Mouse (Mus musculus): ENCODE measurements around the gene Vwa8. TPM values are rescaled to one million over a fixed set of nuclear protein-coding genes. Genes with fewer than 3 reads are reported as not detected.
A peak's percentile ranks its signal among the peaks of the same experiment; 100 is the strongest.

Gene Vwa8
- total and polyA plus RNA-seq, 3 experiments = 12.4 to 17.5 (median 15.9) TPM

DNA sequence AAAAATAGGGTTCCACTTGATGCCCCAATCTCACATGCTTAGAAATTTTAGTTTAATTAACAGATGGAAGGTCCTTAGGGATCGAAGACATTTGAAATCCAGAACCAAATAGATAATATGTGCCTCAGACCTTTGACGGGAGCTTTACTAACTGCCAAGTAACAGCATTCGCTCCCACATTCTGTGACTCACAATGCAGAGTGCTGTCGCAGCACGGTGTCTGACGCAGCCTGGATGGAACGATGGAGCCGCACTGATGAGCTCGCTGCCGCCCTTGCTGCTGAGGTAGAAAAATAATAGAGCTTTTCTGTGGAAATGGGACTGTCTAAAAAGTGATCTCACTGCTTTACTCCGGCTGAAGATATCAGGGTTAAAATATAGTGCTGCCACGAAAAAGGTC, 248.3 kb downstream of the Vwa8 start:
- H3K36me3 ChIP-seq (replicated peaks in 1 of 2; ENCODE audit: control insufficient read depth in 1 of 2, insufficient read depth in 1 of 2, low read length in 1 of 2) = peaks cover 6 to 52% of the 10 kb centered on the region in 2 experiments
- H3K9ac ChIP-seq (ENCODE audit: insufficient read depth, low read depth) = no peak overlapping the region
- in situ Hi-C loops (cut with MboI; ENCODE audit: low pct_ligation_motif_present, low pct_unique_long_range_greater_than_20kb, low sequenced_read_pairs) (no loop called here), dilution Hi-C loops (cut with MboI; ENCODE audit: extremely low pct_ligation_motif_present, extremely low pct_unique_long_range_greater_than_20kb, low sequenced_read_pairs) (no loop called here)
- peaks cover 2 to 5% of the 10 kb centered on the region in 2 experiments; a peak in 3 of 4 replicates for H3K4me1 ChIP-seq (ENCODE audit: control insufficient read depth in 1 of 2, insufficient read depth in 2 of 2)
- H3K27ac ChIP-seq (ENCODE audit: insufficient read depth, low read depth) = no peak overlapping the region
- H3K79me2 ChIP-seq (replicated peaks; ENCODE audit: control insufficient read depth, extremely low read depth, insufficient read depth, poor library complexity, severe bottlenecking) = no peaks in the 10 kb centered on the region
- no peaks in the 10 kb centered on the region for H3K9me3 ChIP-seq (replicated peaks; ENCODE audit: low read length)
- no peak overlapping the region for H3K4me3 ChIP-seq (replicated peaks in 1 of 3; ENCODE audit: low read depth in 2 of 3, low read length in 2 of 3, poor library complexity in 1 of 3)
- TF ChIP-seq ZKSCAN1 (IDR thresholded peaks at IDR 0.05; ENCODE audit: borderline replicate concordance, low read depth, low read length) (no peak), CHD2 (IDR thresholded peaks at IDR 0.05; ENCODE audit: low read length) (no peak), E2F4 (IDR thresholded peaks at IDR 0.05; ENCODE audit: insufficient replicate concordance, low read depth, low read length) (no peak), NRF1 (IDR thresholded peaks at IDR 0.05; ENCODE audit: low read depth, low read length) (no peak), IRF4 (IDR thresholded peaks at IDR 0.05; ENCODE audit: low read depth, low read length) (no peak), ZNF384 (IDR thresholded peaks at IDR 0.05; ENCODE audit: low read depth, low read length) (no peak), GABPA (IDR thresholded peaks at IDR 0.05; ENCODE audit: insufficient replicate concordance, low read depth, low read length) (no peak), PAX5 (IDR thresholded peaks at IDR 0.05; ENCODE audit: low read length) (no peak)
- H3K4me2 ChIP-seq (ENCODE audit: insufficient read depth, low read depth, poor library complexity, severe bottlenecking) = no peak overlapping the region
- no peak for DNase-seq (ENCODE audit: extremely low read depth)
- no peaks in the 10 kb centered on the region for H3K27me3 ChIP-seq (replicated peaks)

DNA sequence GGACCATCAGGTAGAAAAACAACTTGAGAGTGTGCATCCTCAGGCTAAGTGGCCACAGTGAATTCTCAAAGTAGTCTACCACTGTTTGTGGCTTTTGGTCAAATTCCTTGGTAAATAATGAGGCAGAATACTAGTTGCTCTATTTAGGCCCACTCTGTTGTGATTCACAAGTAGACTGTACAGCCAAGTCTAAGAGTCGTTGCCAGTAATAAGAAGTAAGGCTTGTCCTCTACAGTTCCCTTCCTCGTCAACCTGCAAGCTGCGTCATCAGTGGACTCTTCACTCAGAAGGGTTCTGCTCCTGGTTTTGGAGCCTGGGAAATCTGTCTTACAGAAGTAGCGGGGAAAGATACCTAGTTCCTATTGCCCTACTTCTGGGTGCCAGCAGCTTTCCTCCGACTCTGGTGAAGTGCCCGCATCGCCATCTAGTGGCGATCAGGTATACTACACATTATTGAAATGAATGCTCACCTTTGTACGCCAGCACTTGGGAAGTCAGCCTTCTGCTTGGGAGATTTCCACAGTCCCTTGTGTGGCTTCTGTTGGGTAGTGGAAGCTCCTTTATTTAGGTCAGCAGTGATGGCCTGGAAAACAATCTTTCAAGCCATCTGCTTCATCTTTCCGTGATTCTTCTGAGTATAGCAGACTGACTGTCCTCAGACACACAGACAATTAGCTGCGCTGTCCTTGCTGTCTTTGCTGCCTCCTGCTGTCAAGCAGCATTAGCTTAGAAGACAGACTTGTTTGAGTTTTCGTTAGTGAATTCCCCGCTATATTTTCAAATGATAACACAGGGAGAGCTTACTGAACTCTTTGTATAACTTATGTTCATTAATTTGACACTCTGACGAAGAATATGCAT, 258.0 kb downstream of the Vwa8 start:
- H3K27me3 ChIP-seq (replicated peaks) = no peaks in the 10 kb centered on the region
- no peaks in the 10 kb centered on the region for H3K79me2 ChIP-seq (replicated peaks; ENCODE audit: control insufficient read depth, extremely low read depth, insufficient read depth, poor library complexity, severe bottlenecking)
- H3K36me3 ChIP-seq (replicated peaks in 1 of 2; ENCODE audit: control insufficient read depth in 1 of 2, insufficient read depth in 1 of 2, low read length in 1 of 2) = peaks cover 4 to 38% of the 10 kb centered on the region in 2 experiments
- H3K4me3 ChIP-seq (replicated peaks in 1 of 3; ENCODE audit: low read depth in 2 of 3, low read length in 2 of 3, poor library complexity in 1 of 3) = no peak overlapping the region
- no peak overlapping the region for H3K9ac ChIP-seq (ENCODE audit: insufficient read depth, low read depth)
- H3K27ac ChIP-seq (ENCODE audit: insufficient read depth, low read depth) = no peak overlapping the region
- H3K9me3 ChIP-seq (replicated peaks; ENCODE audit: low read length) = peaks cover 6% of the 10 kb centered on the region
- peak; percentile 73 for DNase-seq (ENCODE audit: extremely low read depth)
- peaks cover 0 to 9% of the 10 kb centered on the region in 2 experiments; a peak in 2 of 4 replicates for H3K4me1 ChIP-seq (ENCODE audit: control insufficient read depth in 1 of 2, insufficient read depth in 2 of 2)
- dilution Hi-C loops (cut with MboI; ENCODE audit: extremely low pct_ligation_motif_present, extremely low pct_unique_long_range_greater_than_20kb, low sequenced_read_pairs) (no loop called here), in situ Hi-C loops (cut with MboI; ENCODE audit: low pct_ligation_motif_present, low pct_unique_long_range_greater_than_20kb, low sequenced_read_pairs) (loop anchor here (5.0 to 10.0 kb wide), 2 partner anchors 252 to 430 kb away; no protein-coding TSS in a partner anchor)
- no peak overlapping the region for H3K4me2 ChIP-seq (ENCODE audit: insufficient read depth, low read depth, poor library complexity, severe bottlenecking)
- TF ChIP-seq PAX5 (IDR thresholded peaks at IDR 0.05; ENCODE audit: low read length) (no peak), ELF1 (IDR thresholded peaks at IDR 0.05; ENCODE audit: low read depth, low read length) (no peak), POLR2A (IDR thresholded peaks at IDR 0.05; ENCODE audit: low read depth, low read length) (no peak), ETS1 (conservative IDR thresholded peaks at IDR 0.05; ENCODE audit: low read depth, low read length) (no peak), UBTF (IDR thresholded peaks at IDR 0.05; ENCODE audit: low read depth, low read length) (no peak), TBP (conservative IDR thresholded peaks at IDR 0.05; ENCODE audit: low read depth, low read length) (no peak), GABPA (IDR thresholded peaks at IDR 0.05; ENCODE audit: insufficient replicate concordance, low read depth, low read length) (no peak), SMC3 (IDR thresholded peaks at IDR 0.05; ENCODE audit: low read depth, low read length) (peak; percentile 89), E2F4 (IDR thresholded peaks at IDR 0.05; ENCODE audit: insufficient replicate concordance, low read depth, low read length) (no peak), HCFC1 (IDR thresholded peaks at IDR 0.05; ENCODE audit: low read depth, low read length) (no peak), RAD21 (IDR thresholded peaks at IDR 0.05; ENCODE audit: low read depth, low read length) (peak; percentile 86), MXI1 (IDR thresholded peaks at IDR 0.05; ENCODE audit: low read depth, low read length) (no peak), ZC3H11A (IDR thresholded peaks at IDR 0.05; ENCODE audit: low read depth, low read length) (peak; percentile 45), CTCF (conservative IDR thresholded peaks at IDR 0.05 in 1 of 2, IDR thresholded peaks at IDR 0.05 in 1 of 2; ENCODE audit: low read depth in 2 of 2, low read length in 2 of 2) (peak; percentile 80 to 82), JUN (IDR thresholded peaks at IDR 0.05; ENCODE audit: insufficient read depth, low read depth, low read length) (no peak), SIN3A (IDR thresholded peaks at IDR 0.05; ENCODE audit: low read length) (no peak), ZMIZ1 (IDR thresholded peaks at IDR 0.05; ENCODE audit: low read depth, low read length) (no peak), USF2 (conservative IDR thresholded peaks at IDR 0.05; ENCODE audit: low read depth, low read length) (no peak), USF1 (IDR thresholded peaks at IDR 0.05; ENCODE audit: low read depth, low read length) (no peak), MYC (IDR thresholded peaks at IDR 0.05; ENCODE audit: low read depth, low read length) (no peak), MEF2A (IDR thresholded peaks at IDR 0.05; ENCODE audit: borderline replicate concordance, low read depth, low read length) (no peak)

All from CH12.LX (cell line).